Mouse (Mus musculus) fat pad, adult 2 months (tissue): ENCODE data around the gene Snx19.

Source experiments
- DNase-seq: peaks from one replicate; pipeline ENCODE4 v3.0.0-alpha.2; 2011; ENCODE audit warnings: low read depth, low spot score; ENCODE audit errors: extremely low read depth

The Snx19 gene

DNA sequence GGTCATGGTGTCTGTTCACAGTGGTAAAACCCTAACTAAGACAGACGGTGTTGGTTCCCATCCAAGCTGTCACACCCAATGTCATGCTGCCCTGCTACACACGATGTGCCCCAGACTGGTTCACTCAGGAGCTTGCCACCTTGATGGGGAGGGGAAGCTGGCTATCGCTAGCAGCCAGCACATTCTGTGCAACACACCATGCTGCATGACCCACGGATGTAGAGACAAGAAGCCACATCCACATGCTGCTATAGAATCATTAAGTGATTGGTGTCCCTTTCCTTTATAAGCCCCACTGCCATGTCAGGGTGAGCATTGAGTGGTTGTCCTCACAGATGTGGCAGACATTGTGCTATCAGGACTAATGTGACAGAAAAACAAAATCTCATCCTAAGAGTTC is 55.2 kb downstream of the Snx19 start:
- DNase-seq = no peak

DNA sequence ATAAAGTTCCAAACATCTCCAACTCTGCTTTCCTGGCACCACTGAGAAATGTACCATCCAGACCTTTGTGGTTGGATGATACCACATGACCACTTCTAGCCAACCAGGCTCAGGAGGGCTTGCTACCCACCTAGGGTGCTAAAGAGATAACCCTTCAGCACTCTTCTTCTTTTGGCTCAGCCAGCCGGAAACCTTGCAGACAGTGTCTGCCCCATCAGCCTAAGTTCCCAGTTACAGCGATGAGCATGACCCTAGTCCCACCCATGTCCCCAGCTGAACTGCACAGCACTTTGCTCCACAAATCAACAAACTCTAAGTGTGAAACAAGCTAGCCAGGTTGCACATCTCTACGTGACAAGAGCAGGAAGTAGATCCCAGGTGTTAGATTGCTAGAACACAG is 57.3 kb downstream of the Snx19 start:
- DNase-seq = no peak

GRCm38 (mm10) chr9:30485161-30485560 is 58.3 kb downstream of the Snx19 start:
- no peak for DNase-seq

GRCm38 (mm10) chr9:30488384-30488783 is 61.5 kb downstream of the Snx19 start:
- no peak for DNase-seq

DNA sequence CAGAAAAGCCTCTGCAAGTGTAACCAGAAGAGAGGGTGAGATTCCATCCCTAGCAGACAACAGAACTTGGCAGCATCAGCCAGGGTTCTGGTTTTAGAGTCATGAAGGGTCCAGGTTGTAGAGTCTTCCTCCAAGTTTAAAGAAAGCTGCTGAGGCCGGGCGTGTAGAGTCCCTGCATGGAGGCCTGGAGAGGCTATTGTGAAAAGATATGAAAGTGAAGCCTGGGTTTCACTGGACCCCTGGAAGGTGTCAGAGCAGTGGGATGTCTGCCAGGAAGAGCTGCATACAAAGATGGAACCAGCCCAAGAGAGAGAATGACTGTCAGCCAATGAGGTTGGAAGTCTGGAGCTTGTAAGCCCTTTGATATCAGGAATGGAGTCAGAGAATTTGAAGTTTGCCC is 67.5 kb downstream of the Snx19 start:
- no peak for DNase-seq

DNA sequence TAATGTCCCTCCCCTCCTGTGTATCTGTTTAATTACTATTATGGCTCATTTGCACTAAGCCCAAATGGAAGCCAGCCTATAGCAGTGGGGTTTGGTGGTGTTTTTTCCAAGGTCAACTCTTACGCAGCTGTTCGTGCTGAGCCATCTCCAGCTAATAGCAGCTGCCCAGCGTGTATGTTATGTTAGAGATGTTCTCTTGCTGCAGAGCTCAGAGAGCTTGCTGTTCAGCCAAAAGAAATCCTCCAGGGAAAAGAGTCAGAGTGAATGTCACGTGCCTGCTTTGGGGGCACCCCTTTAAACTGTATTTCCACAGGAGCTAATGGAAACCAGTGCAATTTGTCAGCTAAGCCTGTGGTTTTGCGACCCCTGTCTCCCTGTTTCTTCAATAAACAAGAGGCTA is 82.1 kb downstream of the Snx19 start:
- no peak for DNase-seq

- no peak for DNase-seq
Measured at GRCm38 (mm10) chr9:30515953-30516352, 89.0 kb downstream of the Snx19 start.
